19 mouse cellular contexts compared by ENCODE assay signal in the genomic region with DNA sequence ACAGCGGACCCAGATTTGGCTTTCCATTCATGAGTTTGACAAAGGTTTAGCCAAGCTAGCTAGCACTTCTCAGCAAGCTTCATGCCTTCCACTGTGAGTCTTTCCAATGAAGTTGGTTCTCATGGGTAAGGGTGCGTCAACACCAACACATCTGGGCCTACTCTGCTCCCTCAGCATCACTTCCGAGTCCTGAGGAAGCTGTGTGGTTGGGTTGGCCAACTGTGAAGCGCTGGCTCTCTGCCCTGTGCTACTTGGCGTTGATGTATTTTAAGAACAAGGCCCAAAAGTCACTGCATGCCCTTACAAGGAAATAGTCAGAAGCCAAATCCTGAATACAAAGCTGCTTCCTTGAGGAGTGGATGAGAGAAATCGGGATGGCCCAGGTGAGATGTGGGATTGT. TPM values are rescaled to one million over a fixed set of nuclear protein-coding genes. Genes with fewer than 3 reads are reported as not detected.
A peak's percentile ranks its signal among the peaks of the same experiment; 100 is the strongest.
DNase-seq lines count a peak whose midpoint lies in the region; ATAC-seq lines count a peak whose summit lies in the region.
"Had no signal": no experiment of that assay in that cellular context is flagged by ENCODE, and none has a peak within 500 bp of the region (broad histone marks: within the 10 kb centered on the region; RNA-seq: fewer than 3 reads in every experiment).

No protein-coding gene starts in this region.

- intact Hi-C loops in heart, postnatal 25 days (cut with DNase I): no loop called here

- DNase-seq in adrenal gland, postnatal 10 days: peak; percentile 69
- no peak for DNase-seq in adrenal gland, adult 8-10 months
- peak; percentile 18 for DNase-seq in heart, adult 8-10 months (ENCODE audit: low spot score)
- DNase-seq in heart, postnatal 25 days (ENCODE audit: low spot score): no peak
- no peak for DNase-seq in layer of hippocampus, adult 18-20 months (ENCODE audit: low spot score in 2 of 2)
- DNase-seq in urinary bladder, postnatal 14 days (ENCODE audit: low spot score): no peak
- DNase-seq: cerebellum, adult 8-10 months; embryo, embryonic 11 days; kidney, adult 18-20 months; kidney, postnatal 25 days; thymus, postnatal 25 days had no signal

- peak; percentile 68; the same call in 1 of the 2 replicates for ATAC-seq in common myeloid progenitor, adult 5-6 weeks (replicated peaks; ENCODE audit: low read depth, poor library complexity, severe bottlenecking)
- peak; percentile 27 for ATAC-seq in megakaryocyte, adult 5-6 weeks (ENCODE audit: poor library complexity, severe bottlenecking)
- ATAC-seq: forebrain, embryonic 15.5 days; hindbrain, postnatal 0 days; Patski had no signal

RNA-seq across cellular contexts. Expression of gene Gcm1, which starts 59.4 kb away (rescaled TPM):
- not detected for total RNA-seq in adrenal gland, postnatal 10 days (2021)
- total RNA-seq in adrenal gland, adult 8-10 months (2022): not detected
- total RNA-seq in heart, adult 8-10 months (2022): not detected
- not detected for total RNA-seq in heart, postnatal 25 days (2021)
- not detected in 2 replicates for total RNA-seq in common myeloid progenitor, adult 5-6 weeks (2017)
- total RNA-seq in megakaryocyte, adult 5-6 weeks (2015): not detected in 2 replicates
- not detected in 2 replicates for total RNA-seq in megakaryocyte, adult 5-6 weeks (2017)
- total RNA-seq in layer of hippocampus, adult 18-20 months (2021): not detected
- total RNA-seq: gastrocnemius, adult 8-10 months; layer of hippocampus, postnatal 25 days; megakaryocyte-erythroid progenitor cell, adult 5-6 weeks had no signal

Comparison
In these comparisons a context has a peak if more than half of its experiments do, and no peak if none do; other contexts are left out.
1. DNase-seq: peak in adrenal gland, postnatal 10 days (single experiment) and heart, adult 8-10 months (single experiment); none in adrenal gland, adult 8-10 months (single experiment), heart, postnatal 25 days (single experiment), layer of hippocampus, adult 18-20 months (0 of 2) and urinary bladder, postnatal 14 days (single experiment).